Mouse (Mus musculus): Measurements from ENCODE around the gene Csmd2.
A peak's percentile ranks its signal among the peaks of the same experiment; 100 is the strongest.

DNA sequence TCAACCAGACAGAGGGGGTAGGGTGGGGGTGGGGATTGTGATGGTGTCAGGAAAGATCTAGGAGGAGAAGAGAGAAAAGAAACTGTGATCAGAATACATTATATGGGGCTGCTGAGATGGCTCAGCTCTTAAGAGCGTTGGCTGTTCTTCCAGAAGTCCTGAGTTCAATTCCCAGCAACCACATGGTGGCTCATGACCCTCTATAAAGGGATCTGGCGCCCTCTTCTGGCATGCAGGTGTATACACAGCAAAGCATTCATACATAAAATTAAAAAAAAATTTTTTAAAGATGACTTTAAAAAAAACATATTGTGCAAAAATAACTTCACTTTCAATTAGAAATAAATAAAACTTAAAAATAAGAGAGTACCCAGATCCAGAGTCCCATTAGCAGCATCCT is 555.7 kb downstream of the Csmd2 start:
- TF ChIP-seq ZC3H11A (IDR thresholded peaks at IDR 0.05; ENCODE audit: borderline replicate concordance, low read depth, low read length): peak; percentile 59
- TF ChIP-seq MAFK (IDR thresholded peaks at IDR 0.05; ENCODE audit: insufficient read depth, low read depth, low read length): no peak
- 0 out of 2 replicates have a peak, but pooled peaks have one; percentile 17 for TF ChIP-seq ZNF384 (IDR thresholded peaks at IDR 0.05; ENCODE audit: low read depth, low read length)
